Mouse (Mus musculus) E14TG2a.4 (cell line): Measurements from ENCODE around the gene Zfp110.

Experiments
- CTCF ChIP-seq: conservative IDR thresholded peaks from 2 replicates; pipeline ENCODE4 v1.5.1; 2014; ENCODE audit warnings: low read length
- POU5F1 ChIP-seq: IDR thresholded peaks from 2 replicates; pipeline ENCODE4 v1.6.1; 2014; ENCODE audit warnings: low read length, borderline replicate concordance

GRCm38 (mm10) chr7:12880036-12880435, 45.5 kb downstream of the Zfp110 start:
- TF ChIP-seq CTCF = no peak
- TF ChIP-seq POU5F1 = no peak
